ENCODE assay signal across 32 mouse cellular contexts in genomic region chr17:15646768-15647167, GRCm38 (mm10). TPM values are rescaled to one million over a fixed set of nuclear protein-coding genes. Genes with fewer than 3 reads are reported as not detected.
DNase-seq lines count a peak whose midpoint lies in the region; ATAC-seq and TF ChIP-seq lines count a peak whose summit lies in the region.
"Had no signal": no experiment of that assay in that cellular context is flagged by ENCODE, and none has a peak within 500 bp of the region (broad histone marks: within the 10 kb centered on the region; RNA-seq: fewer than 3 reads in every experiment).

No protein-coding gene starts in this region.

- no peaks in the 10 kb centered on the region for H3K27me3 ChIP-seq in embryonic facial prominence, embryonic 14.5 days (replicated peaks; ENCODE audit: control insufficient read depth, insufficient read depth, low read length)
- no peaks in the 10 kb centered on the region for H3K27me3 ChIP-seq in embryonic facial prominence, embryonic 10.5 days (replicated peaks; ENCODE audit: low read depth, poor library complexity, severe bottlenecking)
- H3K27me3 ChIP-seq in limb, embryonic 14.5 days (ENCODE audit: control insufficient read depth, insufficient read depth, low read length), result no peaks in the 10 kb centered on the region
- no peaks in the 10 kb centered on the region for H3K27me3 ChIP-seq in limb, embryonic 10.5 days (ENCODE audit: low read depth, poor library complexity, severe bottlenecking)
- no peaks in the 10 kb centered on the region for H3K27me3 ChIP-seq in MEL (ENCODE audit: control insufficient read depth in 1 of 2, insufficient read depth in 2 of 2, low read length in 2 of 2)
- H3K27me3 ChIP-seq: CH12.LX; embryonic facial prominence, embryonic 15.5 days; forebrain, embryonic 12.5 days; heart, embryonic 13.5 days; Patski had no signal

- DNase-seq in embryonic facial prominence, embryonic 14.5 days (ENCODE audit: low spot score), result peak; percentile 50
- DNase-seq in embryonic facial prominence, embryonic 10.5 days (ENCODE audit: low spot score), result no peak
- peak; percentile 11 for DNase-seq in limb, embryonic 14.5 days (ENCODE audit: low spot score)
- DNase-seq in limb, embryonic 10.5 days (ENCODE audit: low spot score), result no peak
- DNase-seq in MEL (ENCODE audit: low read depth, low spot score) (no peak), NIH3T3 (ENCODE audit: low read depth) (peak; percentile 15)
- no peak for DNase-seq in cerebellum, postnatal 25 days
- DNase-seq in gastrocnemius, postnatal 10 days, result no peak
- DNase-seq: adrenal gland, postnatal 14 days; B cell, adult 2 months; cerebellum, adult 11-12 months; cerebellum, adult 8-10 months; cerebellum, postnatal 10 days; gastrocnemius, adult 2 months; gastrocnemius, postnatal 25 days; heart, adult 2 months; heart, postnatal 14 days; heart, postnatal 4 days; kidney, adult 18-20 months had no signal

- H3K4me3 ChIP-seq in embryonic facial prominence, embryonic 14.5 days (ENCODE audit: low read depth, low read length), result no peak overlapping the region
- H3K4me3 ChIP-seq in embryonic facial prominence, embryonic 10.5 days, result no peak overlapping the region
- H3K4me3 ChIP-seq in limb, embryonic 14.5 days (replicated peaks; ENCODE audit: low read length), result no peak overlapping the region
- no peak overlapping the region for H3K4me3 ChIP-seq in limb, embryonic 10.5 days
- H3K4me3 ChIP-seq in MEL (ENCODE audit: control insufficient read depth in 1 of 2, insufficient read depth in 1 of 2, low read depth in 2 of 2, low read length in 2 of 2), result no peak overlapping the region
- H3K4me3 ChIP-seq: embryonic facial prominence, embryonic 15.5 days; erythroblast, embryonic 14.5 days; forebrain, embryonic 12.5 days; gastrocnemius, adult 2 months; heart, adult 2 months; heart, embryonic 10.5 days; heart, embryonic 13.5 days had no signal

- no peak for ATAC-seq in embryonic facial prominence, embryonic 14.5 days (ENCODE audit: low read depth)
- no peak for ATAC-seq in limb, embryonic 14.5 days (ENCODE audit: low FRiP score, low read depth)
- ATAC-seq: forebrain, embryonic 16.5 days; hindbrain, postnatal 0 days; inflammation-experienced regulatory T-cells, adult 6 months; intestine, embryonic 16.5 days; Patski had no signal

- H3K27ac ChIP-seq in embryonic facial prominence, embryonic 14.5 days (replicated peaks; ENCODE audit: low read depth, low read length), result no peak overlapping the region
- H3K27ac ChIP-seq in embryonic facial prominence, embryonic 10.5 days (replicated peaks), result no peak overlapping the region
- no peak overlapping the region for H3K27ac ChIP-seq in limb, embryonic 14.5 days (replicated peaks; ENCODE audit: low read depth, low read length)
- no peak overlapping the region for H3K27ac ChIP-seq in limb, embryonic 10.5 days
- H3K27ac ChIP-seq in MEL (ENCODE audit: control insufficient read depth, low read depth, low read length), result no peak overlapping the region
- H3K27ac ChIP-seq: embryonic facial prominence, embryonic 15.5 days; forebrain, embryonic 12.5 days; gastrocnemius, adult 2 months; heart, adult 2 months; heart, embryonic 10.5 days; heart, embryonic 13.5 days; hindbrain, embryonic 14.5 days; hindbrain, postnatal 0 days had no signal

- H3K79me2 ChIP-seq in MEL (ENCODE audit: control insufficient read depth, insufficient read depth, low read length, poor library complexity), result no peaks in the 10 kb centered on the region

- no peaks in the 10 kb centered on the region for H3K9me3 ChIP-seq in embryonic facial prominence, embryonic 14.5 days (ENCODE audit: control insufficient read depth, low read length)
- H3K9me3 ChIP-seq in embryonic facial prominence, embryonic 10.5 days, result no peaks in the 10 kb centered on the region
- H3K9me3 ChIP-seq in limb, embryonic 14.5 days (ENCODE audit: control insufficient read depth, low read length), result no peaks in the 10 kb centered on the region
- no peaks in the 10 kb centered on the region for H3K9me3 ChIP-seq in limb, embryonic 10.5 days (replicated peaks)
- no peaks in the 10 kb centered on the region for H3K9me3 ChIP-seq in MEL (replicated peaks; ENCODE audit: insufficient read depth, low read length)
- H3K9me3 ChIP-seq: embryonic facial prominence, embryonic 15.5 days; forebrain, embryonic 12.5 days; G1E; heart, embryonic 10.5 days; heart, embryonic 13.5 days had no signal

- no peaks in the 10 kb centered on the region for H3K4me1 ChIP-seq in embryonic facial prominence, embryonic 14.5 days (ENCODE audit: control insufficient read depth, insufficient read depth, low read length)
- peaks cover 7% of the 10 kb centered on the region; the same call in 1 of the 2 replicates for H3K4me1 ChIP-seq in embryonic facial prominence, embryonic 10.5 days
- H3K4me1 ChIP-seq in limb, embryonic 14.5 days (ENCODE audit: control insufficient read depth, insufficient read depth, low read length), result no peaks in the 10 kb centered on the region
- H3K4me1 ChIP-seq in limb, embryonic 10.5 days, result peaks cover 6% of the 10 kb centered on the region; the same call in 1 of the 2 replicates
- no peaks in the 10 kb centered on the region for H3K4me1 ChIP-seq in MEL (ENCODE audit: control insufficient read depth in 1 of 2, insufficient read depth in 2 of 2, low read length in 2 of 2)
- H3K4me1 ChIP-seq: embryonic facial prominence, embryonic 15.5 days; forebrain, embryonic 12.5 days had no signal

- TF ChIP-seq EP300 in MEL (IDR thresholded peaks at IDR 0.05; ENCODE audit: low read depth in 1 of 2, low read length in 2 of 2), result no peak

- 33% methylated on average over 1 of the region's 1 CpGs for WGBS in embryonic facial prominence, embryonic 14.5 days
- WGBS in embryonic facial prominence, embryonic 10.5 days, result 60% methylated on average over 1 of the region's 1 CpGs
- WGBS in limb, embryonic 14.5 days, result 22% methylated on average over 1 of the region's 1 CpGs
- whole genome bisulfite sequencing in limb, embryonic 10.5 days, result 54% methylated on average over 1 of the region's 1 CpGs

- no peak for TF ChIP-seq POLR2A in limb, embryonic 14.5 days (IDR thresholded peaks at IDR 0.05; ENCODE audit: borderline replicate concordance, extremely low read depth, insufficient read depth, insufficient read length)
- no peak for TF ChIP-seq POLR2A in MEL (IDR thresholded peaks at IDR 0.05; ENCODE audit: control insufficient read depth in 1 of 2, insufficient read depth in 1 of 2, low read depth in 1 of 2, low read length in 2 of 2, poor library complexity in 1 of 2)

- no peak overlapping the region for H3K9ac ChIP-seq in embryonic facial prominence, embryonic 14.5 days (ENCODE audit: low read depth, low read length)
- no peak overlapping the region for H3K9ac ChIP-seq in limb, embryonic 14.5 days (ENCODE audit: low read depth, low read length, severe bottlenecking)
- no peak overlapping the region for H3K9ac ChIP-seq in MEL (ENCODE audit: control insufficient read depth, low read depth, low read length, poor library complexity, severe bottlenecking)
- H3K9ac ChIP-seq: embryonic facial prominence, embryonic 15.5 days; forebrain, embryonic 12.5 days; heart, embryonic 13.5 days; hindbrain, embryonic 14.5 days had no signal

- no peak for TF ChIP-seq RAD21 in MEL (IDR thresholded peaks at IDR 0.05; ENCODE audit: low read depth, low read length)

- TF ChIP-seq CTCF in MEL (IDR thresholded peaks at IDR 0.05 in 2 of 3, conservative IDR thresholded peaks at IDR 0.05 in 1 of 3; ENCODE audit: control insufficient read depth in 1 of 3, insufficient read depth in 1 of 3, low read depth in 2 of 3, low read length in 3 of 3, poor library complexity in 1 of 3, severe bottlenecking in 1 of 3), result no peak

- H3K36me3 ChIP-seq in embryonic facial prominence, embryonic 14.5 days (ENCODE audit: control insufficient read depth, insufficient read depth, low read length), result no peaks in the 10 kb centered on the region
- H3K36me3 ChIP-seq in embryonic facial prominence, embryonic 10.5 days (replicated peaks), result no peaks in the 10 kb centered on the region
- H3K36me3 ChIP-seq in limb, embryonic 14.5 days (ENCODE audit: control insufficient read depth, insufficient read depth, low read length), result no peaks in the 10 kb centered on the region
- H3K36me3 ChIP-seq in limb, embryonic 10.5 days, result no peaks in the 10 kb centered on the region
- no peaks in the 10 kb centered on the region for H3K36me3 ChIP-seq in MEL (ENCODE audit: control insufficient read depth in 1 of 2, insufficient read depth in 2 of 2, low read length in 2 of 2)
- H3K36me3 ChIP-seq: embryonic facial prominence, embryonic 15.5 days; forebrain, embryonic 12.5 days; G1E; heart, embryonic 10.5 days; heart, embryonic 13.5 days had no signal

- no peak overlapping the region for H3K4me2 ChIP-seq in embryonic facial prominence, embryonic 14.5 days (ENCODE audit: low read depth, low read length)
- no peak overlapping the region for H3K4me2 ChIP-seq in limb, embryonic 14.5 days (replicated peaks; ENCODE audit: low read depth, low read length, severe bottlenecking)
- H3K4me2 ChIP-seq: embryonic facial prominence, embryonic 15.5 days; forebrain, embryonic 12.5 days; heart, embryonic 13.5 days; hindbrain, embryonic 14.5 days had no signal

TF ChIP-seq in MEL, 35 proteins besides CTCF, POLR2A, EP300 and RAD21:
- TF ChIP-seq RCOR1 (IDR thresholded peaks at IDR 0.05; ENCODE audit: low read depth, low read length), result peak; percentile 56; the same call in 1 of the 2 replicates
- TF ChIP-seq ZKSCAN1 (IDR thresholded peaks at IDR 0.05; ENCODE audit: low read depth, low read length), result no peak
TF ChIP-seq in MEL: peak in this region for 1.

RNA-seq across cellular contexts. Expression of gene Chd1, which starts 58.0 kb away (rescaled TPM):
- polyA plus RNA-seq in embryonic facial prominence, embryonic 14.5 days (2014; fragmentation: Nextera tagmentation; extraction: Ambion mirVana), result 26.3 and 27.7 TPM in 2 replicates
- polyA plus RNA-seq in embryonic facial prominence, embryonic 10.5 days (2016; fragmentation: Nextera tagmentation; extraction: Ambion mirVana), result 35.2 and 39.0 TPM in 2 replicates
- polyA plus RNA-seq in limb, embryonic 14.5 days (2012; rRNA removed), result 8.9 and 11.3 TPM in 2 replicates
- polyA plus RNA-seq in limb, embryonic 14.5 days (2014; fragmentation: Nextera tagmentation; extraction: Ambion mirVana), result 30.2 and 33.7 TPM in 2 replicates
- 40.6 and 40.7 TPM in 2 replicates for polyA plus RNA-seq in limb, embryonic 10.5 days (2016; fragmentation: Nextera tagmentation; extraction: Ambion mirVana)
- 31.1 and 32.5 TPM in 2 replicates for total RNA-seq in MEL (2012; rRNA removed)
- polyA plus RNA-seq in MEL (2012; ENCODE audit: insufficient read depth in 1 of 2, insufficient read length in 2 of 2, low read depth in 1 of 2, low replicate concordance in 2 of 2, missing spikeins in 1 of 2), result 100 to 1,000 TPM in 1 of 2 experiments, 10 to 100 TPM in 1; 48.8 to 164 TPM
- total RNA-seq in gastrocnemius, postnatal 10 days (2021), result 10 to 100 TPM; 16.2 to 21.9 TPM

Comparison
In these comparisons a context has a peak if more than half of its experiments do, and no peak if none do; other contexts are left out.
1. DNase-seq: peak in embryonic facial prominence, embryonic 14.5 days (single experiment), limb, embryonic 14.5 days (single experiment) and NIH3T3 (single experiment); none in embryonic facial prominence, embryonic 10.5 days (single experiment), limb, embryonic 10.5 days (single experiment), MEL (single experiment), cerebellum, postnatal 25 days (0 of 2) and gastrocnemius, postnatal 10 days (single experiment).